Mouse (Mus musculus): ENCODE measurements at regions not wholly inside any gene's neighbourhood (a gene's known extent, or its start where the extent isn't known, plus 50 kb on each side); places are given as distances from the start of the nearest gene placed in this dataset.

DNA sequence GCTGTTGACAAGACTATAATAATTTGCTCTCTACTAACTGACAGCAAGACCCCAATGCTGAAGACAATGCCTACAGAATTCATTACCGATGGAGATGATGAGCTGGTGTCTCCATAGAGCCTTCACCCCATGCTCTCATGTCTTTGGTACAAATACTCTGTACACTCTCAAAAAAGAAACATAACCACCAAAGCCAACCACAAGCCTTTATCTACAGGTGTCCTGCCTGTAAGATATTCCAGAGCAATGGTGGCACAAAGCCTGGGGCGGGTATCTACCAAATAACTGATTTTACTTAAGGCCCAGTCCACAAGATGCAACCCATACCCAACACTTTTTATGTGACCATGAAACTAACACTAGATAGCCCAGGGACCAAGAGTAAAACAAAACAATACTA, 273.1 kb downstream of the Rpl36a-ps1 start:
- no peak overlapping the region for H3K9ac ChIP-seq (replicated peaks)
- no peaks in the 10 kb centered on the region for H3K36me3 ChIP-seq
- ATAC-seq (ENCODE audit: low FRiP score) = no peak
- H3K27me3 ChIP-seq (replicated peaks) = no peaks in the 10 kb centered on the region
- H3K4me3 ChIP-seq (replicated peaks) = no peak overlapping the region
- 95% methylated on average over 2 of the region's 2 CpGs for WGBS
- no peak overlapping the region for H3K4me2 ChIP-seq
- no peak overlapping the region for H3K27ac ChIP-seq (replicated peaks)
- H3K4me1 ChIP-seq = no peaks in the 10 kb centered on the region
- H3K9me3 ChIP-seq (replicated peaks) = no peaks in the 10 kb centered on the region

DNA sequence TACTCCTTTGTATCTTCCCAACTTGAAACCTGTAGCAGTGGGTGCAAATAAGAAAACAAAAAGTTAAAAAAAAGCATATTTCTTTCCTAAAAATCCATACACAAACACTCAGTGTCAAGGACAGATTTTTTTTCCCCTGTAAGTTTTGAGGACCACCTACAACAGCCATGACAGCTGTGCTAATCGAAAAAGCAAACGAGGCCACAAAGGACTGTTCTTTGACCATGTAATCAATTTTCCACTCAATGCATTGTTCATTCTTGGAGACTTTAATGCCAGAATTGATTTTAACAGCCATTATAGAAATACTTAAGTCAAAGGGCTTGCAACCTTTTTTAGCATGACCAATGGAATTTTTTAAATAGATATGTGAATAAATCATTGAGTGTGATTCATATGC, 286.1 kb downstream of the Rpl36a-ps1 start:
- no peaks in the 10 kb centered on the region for H3K36me3 ChIP-seq
- ATAC-seq (ENCODE audit: low FRiP score) = no peak
- H3K4me2 ChIP-seq = no peak overlapping the region
- no peak overlapping the region for H3K27ac ChIP-seq (replicated peaks)
- 25% methylated on average over 2 of the region's 2 CpGs for WGBS
- no peak overlapping the region for H3K4me3 ChIP-seq (replicated peaks)
- no peaks in the 10 kb centered on the region for H3K9me3 ChIP-seq (replicated peaks)
- H3K9ac ChIP-seq (replicated peaks) = no peak overlapping the region
- H3K27me3 ChIP-seq (replicated peaks) = peaks cover 3% of the 10 kb centered on the region; the same call in 1 of the 2 replicates
- H3K4me1 ChIP-seq = no peaks in the 10 kb centered on the region

DNA sequence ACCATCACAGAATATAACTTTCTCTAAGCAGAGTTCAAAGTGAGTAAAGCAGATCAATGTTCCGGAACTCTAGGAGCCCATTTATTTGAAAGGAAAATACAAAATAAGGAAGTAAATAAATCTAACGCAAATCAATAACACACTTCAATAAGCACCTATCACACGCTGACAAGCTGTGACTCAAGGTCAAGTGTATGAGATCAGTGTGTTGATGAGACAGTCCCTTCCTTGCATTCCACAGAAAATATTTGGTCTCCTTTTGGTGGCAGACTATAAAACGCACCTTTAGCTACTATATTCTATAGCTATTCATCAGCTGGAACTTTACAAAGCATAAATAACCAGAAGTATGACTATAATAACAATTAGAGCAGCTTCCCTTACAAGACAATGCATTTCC, 286.5 kb downstream of the Rpl36a-ps1 start:
- Histone ChIP-seq H3K36me3 (no peaks in the 10 kb centered on the region), H3K4me1 (no peaks in the 10 kb centered on the region), H3K9me3 (replicated peaks) (no peaks in the 10 kb centered on the region), H3K4me3 (replicated peaks) (no peak overlapping the region), H3K4me2 (no peak overlapping the region), H3K27ac (replicated peaks) (no peak overlapping the region), H3K27me3 (replicated peaks) (peaks cover 3% of the 10 kb centered on the region; the same call in 1 of the 2 replicates), H3K9ac (replicated peaks) (no peak overlapping the region)
- no peak for ATAC-seq (ENCODE audit: low FRiP score)
- WGBS = 43% methylated on average over 4 of the region's 4 CpGs

DNA sequence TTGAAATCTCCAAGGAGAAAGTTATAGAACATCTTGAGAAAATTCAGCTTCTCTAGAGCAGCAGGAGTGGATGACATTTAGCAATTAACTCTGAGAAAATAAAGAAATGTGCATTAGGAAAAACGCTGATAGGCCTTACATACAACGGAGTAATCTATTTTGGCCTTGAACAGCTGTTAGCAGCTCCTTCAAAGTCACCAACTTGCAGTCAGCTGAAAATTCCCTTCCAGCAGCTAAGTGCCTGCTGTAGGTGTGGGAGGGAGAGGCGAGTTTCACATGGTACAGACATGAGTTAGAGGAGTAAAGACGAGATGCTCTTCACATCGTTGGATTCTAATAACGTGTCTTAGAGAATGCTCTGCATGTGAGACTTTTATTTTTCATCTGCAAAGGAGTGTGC, 290.8 kb downstream of the Rpl36a-ps1 start:
- Histone ChIP-seq H3K4me1 (no peaks in the 10 kb centered on the region), H3K9ac (replicated peaks) (no peak overlapping the region), H3K36me3 (no peaks in the 10 kb centered on the region), H3K4me2 (no peak overlapping the region), H3K27me3 (replicated peaks) (peaks cover 3% of the 10 kb centered on the region; the same call in 1 of the 2 replicates), H3K27ac (replicated peaks) (no peak overlapping the region), H3K9me3 (replicated peaks) (no peaks in the 10 kb centered on the region), H3K4me3 (replicated peaks) (no peak overlapping the region)
- ATAC-seq (ENCODE audit: low FRiP score) = no peak
- 87% methylated on average over 6 of the region's 6 CpGs for WGBS

DNA sequence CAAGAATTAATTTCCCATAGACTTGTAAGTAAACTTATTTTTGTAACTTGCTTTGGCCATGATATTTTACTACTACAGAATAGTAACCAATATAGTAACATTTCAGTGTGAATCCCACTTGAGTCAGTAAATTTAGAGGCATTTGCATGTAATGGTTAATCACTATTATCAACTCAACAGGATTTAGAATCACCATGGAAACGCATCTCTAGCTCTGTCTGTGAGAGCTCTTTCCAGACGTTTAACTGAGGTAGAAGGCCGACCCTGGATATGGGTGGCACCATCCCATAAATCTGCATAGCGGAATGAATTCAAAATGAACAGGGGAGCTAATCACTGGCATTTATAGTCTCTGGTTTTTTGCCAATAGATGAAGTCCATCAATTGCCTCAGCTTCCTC, 337.6 kb downstream of the Rpl36a-ps1 start:
- no peaks in the 10 kb centered on the region for H3K4me1 ChIP-seq
- H3K4me2 ChIP-seq = no peak overlapping the region
- H3K36me3 ChIP-seq = no peaks in the 10 kb centered on the region
- no peak overlapping the region for H3K4me3 ChIP-seq (replicated peaks)
- 37% methylated on average over 4 of the region's 4 CpGs for WGBS
- no peak overlapping the region for H3K9ac ChIP-seq (replicated peaks)
- no peak overlapping the region for H3K27ac ChIP-seq (replicated peaks)
- ATAC-seq (ENCODE audit: low FRiP score) = no peak
- no peaks in the 10 kb centered on the region for H3K27me3 ChIP-seq (replicated peaks)
- H3K9me3 ChIP-seq (replicated peaks) = no peaks in the 10 kb centered on the region

DNA sequence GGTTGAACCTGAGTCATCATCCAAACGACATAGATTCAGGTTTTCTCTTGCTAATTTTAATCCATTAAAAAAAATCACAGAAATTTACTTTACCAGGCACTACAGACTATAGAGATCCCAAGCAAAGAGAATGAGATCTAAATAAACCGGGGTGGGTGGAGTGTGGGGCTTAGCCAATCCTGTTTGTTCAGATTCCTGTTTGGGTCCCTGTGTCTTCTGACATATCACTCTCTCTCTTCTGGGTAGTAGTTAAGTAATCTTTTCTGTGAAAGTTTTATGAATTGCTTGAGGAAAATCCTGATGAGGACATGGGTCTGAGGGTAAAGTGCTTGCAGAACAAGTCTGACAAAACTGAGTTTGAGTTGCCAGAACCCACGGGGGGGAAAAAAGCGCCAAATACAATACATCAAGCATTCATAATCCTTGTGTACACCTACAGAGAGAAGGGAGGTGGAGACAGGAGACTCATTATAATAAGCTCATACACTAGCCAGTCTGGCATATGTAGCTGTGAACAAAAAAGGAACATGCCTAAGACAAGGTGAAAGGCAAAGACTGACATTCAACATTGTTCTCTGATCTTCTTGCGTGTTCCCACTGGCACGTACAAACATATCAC, 339.8 kb downstream of the Rpl36a-ps1 start:
- ATAC-seq (ENCODE audit: low FRiP score) = no peak
- 86% methylated on average over 6 of the region's 6 CpGs for WGBS
- Histone ChIP-seq H3K9ac (replicated peaks) (no peak overlapping the region), H3K36me3 (no peaks in the 10 kb centered on the region), H3K27ac (replicated peaks) (no peak overlapping the region), H3K4me2 (no peak overlapping the region), H3K4me1 (no peaks in the 10 kb centered on the region), H3K27me3 (replicated peaks) (no peaks in the 10 kb centered on the region), H3K4me3 (replicated peaks) (no peak overlapping the region), H3K9me3 (replicated peaks) (no peaks in the 10 kb centered on the region)

DNA sequence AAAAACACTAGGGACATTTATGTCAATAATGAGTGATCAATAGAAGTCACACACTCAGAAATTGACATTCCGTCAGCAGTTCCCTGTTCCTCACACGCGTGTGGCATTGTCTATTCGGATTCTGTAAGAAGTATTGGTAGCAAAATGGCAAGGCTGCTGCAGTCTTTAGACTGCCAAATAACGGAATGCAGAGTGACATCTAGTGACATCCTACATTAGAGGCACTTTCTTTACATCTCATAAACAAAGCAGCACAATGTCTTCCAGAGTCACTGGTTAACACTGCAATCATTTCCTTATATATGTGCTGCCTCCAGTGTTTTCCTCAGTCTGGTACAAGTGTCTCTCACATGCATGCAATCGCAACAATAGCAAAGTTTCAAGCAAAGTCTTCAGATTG, 342.9 kb downstream of the Rpl36a-ps1 start:
- no peak overlapping the region for H3K4me3 ChIP-seq (replicated peaks)
- no peak overlapping the region for H3K4me2 ChIP-seq
- no peak overlapping the region for H3K27ac ChIP-seq (replicated peaks)
- H3K4me1 ChIP-seq = no peaks in the 10 kb centered on the region
- no peak overlapping the region for H3K9ac ChIP-seq (replicated peaks)
- no peaks in the 10 kb centered on the region for H3K36me3 ChIP-seq
- no peaks in the 10 kb centered on the region for H3K27me3 ChIP-seq (replicated peaks)
- no peak for ATAC-seq (ENCODE audit: low FRiP score)
- H3K9me3 ChIP-seq (replicated peaks) = no peaks in the 10 kb centered on the region
- 69% methylated on average over 6 of the region's 6 CpGs for WGBS

DNA sequence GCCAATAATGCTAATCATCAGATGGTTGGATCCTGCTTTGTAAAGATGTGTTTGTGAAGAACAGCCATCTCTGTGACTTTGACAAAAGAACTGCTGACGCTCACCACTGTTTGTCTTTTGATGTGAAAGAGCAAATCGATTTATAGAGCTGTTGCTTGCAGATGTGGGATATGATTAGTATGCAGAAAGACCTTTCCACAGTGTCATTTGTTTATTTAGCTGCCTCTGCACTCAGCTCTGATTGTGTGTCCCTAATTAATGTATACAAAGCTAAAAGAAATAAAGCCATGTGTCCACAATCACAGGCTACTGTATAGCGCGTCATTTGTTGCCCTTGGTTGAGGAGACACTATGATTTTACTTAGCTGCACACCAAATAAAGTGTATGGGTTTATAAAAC, 343.6 kb downstream of the Rpl36a-ps1 start:
- Histone ChIP-seq H3K9ac (replicated peaks) (no peak overlapping the region), H3K36me3 (no peaks in the 10 kb centered on the region), H3K4me1 (no peaks in the 10 kb centered on the region), H3K27ac (replicated peaks) (no peak overlapping the region), H3K4me2 (no peak overlapping the region), H3K9me3 (replicated peaks) (no peaks in the 10 kb centered on the region), H3K27me3 (replicated peaks) (no peaks in the 10 kb centered on the region), H3K4me3 (replicated peaks) (no peak overlapping the region)
- 47% methylated on average over 4 of the region's 4 CpGs for WGBS
- ATAC-seq (ENCODE audit: low FRiP score) = no peak

DNA sequence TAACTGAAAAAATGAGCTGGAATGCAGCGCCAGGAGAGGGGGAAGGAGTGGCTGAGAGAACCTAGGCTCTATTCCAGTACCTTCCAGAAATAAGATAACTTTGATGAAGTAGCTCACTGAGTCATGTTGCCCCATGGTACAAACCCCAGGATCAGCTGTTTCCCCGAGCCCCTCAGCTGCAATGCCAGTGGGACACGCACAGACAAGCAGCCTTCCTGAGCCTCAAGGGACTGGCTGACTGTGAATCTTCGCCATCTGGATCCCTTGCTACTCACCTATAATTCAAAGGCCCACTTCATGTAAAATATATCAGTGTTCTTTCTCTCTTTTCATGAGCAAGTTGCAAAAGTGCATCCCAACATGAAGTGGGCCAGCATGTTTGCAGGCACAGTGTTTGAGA, 346.5 kb downstream of the Rpl36a-ps1 start:
- Histone ChIP-seq H3K4me3 (replicated peaks) (no peak overlapping the region), H3K4me1 (0 out of 2 replicates have a peak, but pooled peaks cover 3% of the 10 kb centered on the region), H3K27me3 (replicated peaks) (no peaks in the 10 kb centered on the region), H3K9ac (replicated peaks) (no peak overlapping the region), H3K36me3 (no peaks in the 10 kb centered on the region), H3K9me3 (replicated peaks) (no peaks in the 10 kb centered on the region), H3K4me2 (no peak overlapping the region), H3K27ac (replicated peaks) (no peak overlapping the region)
- 71% methylated on average over 4 of the region's 4 CpGs for WGBS
- no peak for ATAC-seq (ENCODE audit: low FRiP score)

DNA sequence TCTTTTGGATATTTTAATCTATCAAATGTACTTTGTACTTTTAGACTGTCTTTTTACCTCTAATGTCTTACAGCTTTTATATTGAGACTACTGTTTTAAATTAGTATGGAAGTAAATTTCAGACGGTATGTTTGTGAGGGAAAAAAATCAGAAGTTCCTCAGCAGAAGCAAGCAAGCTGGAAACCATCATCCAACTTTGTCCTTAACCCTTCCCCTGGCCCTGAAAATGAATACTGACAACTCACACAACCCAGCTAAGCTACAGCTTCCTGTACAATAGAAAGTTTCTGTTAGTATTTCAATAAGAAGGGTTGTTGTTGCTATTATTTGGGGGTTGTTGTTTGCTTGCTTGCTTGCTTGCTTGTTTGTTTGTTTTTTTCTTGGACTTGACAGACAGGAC, 350.4 kb downstream of the Rpl36a-ps1 start:
- Histone ChIP-seq H3K4me1 (0 out of 2 replicates have a peak, but pooled peaks cover 3% of the 10 kb centered on the region), H3K4me3 (replicated peaks) (no peak overlapping the region), H3K27ac (replicated peaks) (no peak overlapping the region), H3K9me3 (replicated peaks) (no peaks in the 10 kb centered on the region), H3K36me3 (no peaks in the 10 kb centered on the region), H3K4me2 (no peak overlapping the region), H3K27me3 (replicated peaks) (no peaks in the 10 kb centered on the region), H3K9ac (replicated peaks) (no peak overlapping the region)
- no peak for ATAC-seq (ENCODE audit: low FRiP score)
- WGBS = 79% methylated on average over 1 of the region's 1 CpGs

DNA sequence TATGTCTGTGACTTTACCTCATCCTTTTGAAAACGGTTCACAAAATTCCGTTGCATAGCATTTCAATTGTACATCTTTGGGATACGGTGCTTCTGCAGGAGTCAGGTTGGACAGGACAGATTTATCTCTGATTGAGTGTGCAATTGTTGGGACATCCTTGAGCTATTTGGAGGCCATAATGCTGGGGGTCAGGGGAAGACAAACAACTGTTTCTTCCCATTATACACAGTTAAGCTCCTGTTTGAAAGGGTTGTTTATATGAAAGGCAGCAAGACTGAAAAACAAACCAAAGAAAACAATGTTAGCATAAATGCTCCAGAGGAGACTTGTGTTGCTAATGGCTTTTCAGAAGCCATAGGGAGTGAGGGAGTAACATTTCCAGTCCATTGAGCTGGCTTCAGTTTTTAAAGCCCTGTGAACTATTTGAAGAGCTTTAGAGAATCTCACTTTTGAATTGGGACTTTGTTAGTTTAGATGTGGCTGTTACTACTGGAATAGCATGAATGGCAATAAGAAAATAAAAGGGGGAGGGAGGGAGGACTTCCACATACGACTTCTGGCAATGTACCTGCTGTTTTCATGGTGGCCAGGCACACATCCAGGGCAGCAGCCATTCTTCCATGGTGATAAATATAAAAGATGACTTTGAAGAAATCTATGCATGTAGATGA, 351.3 kb downstream of the Rpl36a-ps1 start:
- Histone ChIP-seq H3K4me1 (0 out of 2 replicates have a peak, but pooled peaks cover 3% of the 10 kb centered on the region), H3K27me3 (replicated peaks) (no peaks in the 10 kb centered on the region), H3K4me2 (no peak overlapping the region), H3K9ac (replicated peaks) (no peak overlapping the region), H3K9me3 (replicated peaks) (no peaks in the 10 kb centered on the region), H3K36me3 (no peaks in the 10 kb centered on the region), H3K4me3 (replicated peaks) (no peak overlapping the region), H3K27ac (replicated peaks) (no peak overlapping the region)
- ATAC-seq (ENCODE audit: low FRiP score) = no peak; the same call in 1 of the 2 replicates
- WGBS = 19% methylated on average over 4 of the region's 4 CpGs

DNA sequence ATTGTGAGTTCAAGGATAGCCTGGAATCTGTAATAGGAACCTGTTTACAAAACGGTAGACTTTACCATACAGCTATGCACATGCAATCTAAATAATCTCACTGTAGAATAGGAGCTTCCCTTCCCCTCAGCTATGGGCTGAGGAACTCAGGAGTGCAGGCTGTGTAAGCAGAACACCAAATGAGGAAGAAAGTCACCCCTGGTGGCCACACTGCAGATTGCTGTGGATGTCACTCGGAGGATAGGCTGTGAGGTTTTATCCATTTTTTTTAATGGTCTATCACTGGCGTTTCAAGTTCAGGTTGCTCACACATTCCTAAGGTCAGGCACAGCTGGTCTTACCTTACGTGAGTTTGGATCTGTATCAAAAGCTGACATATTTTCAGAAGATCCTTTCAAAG, 365.1 kb downstream of the Rpl36a-ps1 start:
- 84% methylated on average over 4 of the region's 4 CpGs for WGBS
- no peaks in the 10 kb centered on the region for H3K4me1 ChIP-seq
- H3K4me3 ChIP-seq (replicated peaks) = no peak overlapping the region
- no peak overlapping the region for H3K4me2 ChIP-seq
- H3K27ac ChIP-seq (replicated peaks) = no peak overlapping the region
- ATAC-seq (ENCODE audit: low FRiP score) = no peak
- no peaks in the 10 kb centered on the region for H3K27me3 ChIP-seq (replicated peaks)
- no peaks in the 10 kb centered on the region for H3K9me3 ChIP-seq (replicated peaks)
- no peak overlapping the region for H3K9ac ChIP-seq (replicated peaks)
- H3K36me3 ChIP-seq = no peaks in the 10 kb centered on the region
